Mouse (Mus musculus) ZHBTc4 (cell line): ENCODE measurements around the gene Zfp518a.

Experiments
- DNase-seq: peaks from one replicate; pipeline ENCODE4 v3.0.0-alpha.2; 2011; ENCODE audit warnings: low read depth, low spot score

Zfp518a gene

GRCm38 (mm10) chr19:40894519-40895392 is at the start of gene Zfp518a:
Gene Zfp518a, plus strand, starts transcription at chr19:40894705.
- DNase-seq, result peak; percentile 96

- no peak for DNase-seq
Observed at GRCm38 (mm10) chr19:40844731-40845130, 49.8 kb upstream of the Zfp518a start.

GRCm38 (mm10) chr19:40849391-40849790 is 45.1 kb upstream of the Zfp518a start:
- no peak for DNase-seq

- DNase-seq, result no peak
Observed at GRCm38 (mm10) chr19:40859555-40859954, 35.0 kb upstream of the Zfp518a start.

GRCm38 (mm10) chr19:40868284-40868683 is 26.2 kb upstream of the Zfp518a start:
- DNase-seq, result peak; percentile 23

- DNase-seq, result no peak
Observed at GRCm38 (mm10) chr19:40869425-40870105, 24.9 kb upstream of the Zfp518a start.

GRCm38 (mm10) chr19:40872955-40873665 is 21.4 kb upstream of the Zfp518a start:
- peak; percentile 99 for DNase-seq

GRCm38 (mm10) chr19:40881700-40882099 is 12.8 kb upstream of the Zfp518a start:
- DNase-seq, result no peak

- no peak for DNase-seq
Observed at GRCm38 (mm10) chr19:40888887-40889286, 5.6 kb upstream of the Zfp518a start.

- no peak for DNase-seq
Observed at GRCm38 (mm10) chr19:40894071-40894506, 416 bp upstream of the Zfp518a start.

GRCm38 (mm10) chr19:40895393-40895703 is 843 bp downstream of the Zfp518a start:
- DNase-seq, result no peak

- DNase-seq, result no peak
Observed at GRCm38 (mm10) chr19:40931581-40932369, 37.3 kb downstream of the Zfp518a start.

GRCm38 (mm10) chr19:40935376-40935775 is 40.9 kb downstream of the Zfp518a start:
- DNase-seq, result peak; percentile 72

GRCm38 (mm10) chr19:40936038-40936437 is 41.5 kb downstream of the Zfp518a start:
- DNase-seq, result peak; percentile 90

- no peak for DNase-seq
Observed at GRCm38 (mm10) chr19:40943552-40943951, 49.0 kb downstream of the Zfp518a start.

- peak; percentile 62 for DNase-seq
Observed at GRCm38 (mm10) chr19:40946937-40947577, 52.6 kb downstream of the Zfp518a start.

GRCm38 (mm10) chr19:40958981-40959380 is 64.5 kb downstream of the Zfp518a start:
- DNase-seq, result peak; percentile 65

GRCm38 (mm10) chr19:40962988-40963387 is 68.5 kb downstream of the Zfp518a start:
- DNase-seq, result peak; percentile 82

GRCm38 (mm10) chr19:40964367-40964891 is 69.9 kb downstream of the Zfp518a start:
- no peak for DNase-seq
